ENCODE assay signal across 9 mouse cellular contexts in genomic region chr11:53521120-53521820, GRCm38 (mm10). TPM values are rescaled to one million over a fixed set of nuclear protein-coding genes. Genes with fewer than 3 reads are reported as not detected.
DNase-seq lines count a peak whose midpoint lies in the region; ATAC-seq lines count a peak whose summit lies in the region.
"Had no signal": no experiment of that assay in that cellular context is flagged by ENCODE, and none has a peak within 500 bp of the region (broad histone marks: within the 10 kb centered on the region; RNA-seq: fewer than 3 reads in every experiment).

No protein-coding gene starts in this region.

- H3K27ac ChIP-seq in heart, embryonic 11.5 days (ENCODE audit: low read depth, low read length) = 0 out of 2 replicates have a peak overlapping the region, but pooled peaks have one; percentile 8
- 0 out of 2 replicates have a peak overlapping the region, but pooled peaks have one; percentile 2 for H3K27ac ChIP-seq in forebrain, embryonic 10.5 days
- peak overlapping the region; percentile 84 for H3K27ac ChIP-seq in limb, embryonic 12.5 days
- H3K27ac ChIP-seq in neural tube, embryonic 15.5 days (replicated peaks) = peak overlapping the region; percentile 81

- H3K9me3 ChIP-seq in heart, embryonic 11.5 days (replicated peaks; ENCODE audit: control insufficient read depth, low read length) = no peaks in the 10 kb centered on the region
- no peaks in the 10 kb centered on the region for H3K9me3 ChIP-seq in forebrain, embryonic 10.5 days
- no peaks in the 10 kb centered on the region for H3K9me3 ChIP-seq in limb, embryonic 12.5 days
- H3K9me3 ChIP-seq in neural tube, embryonic 15.5 days (replicated peaks) = no peaks in the 10 kb centered on the region

- H3K36me3 ChIP-seq in heart, embryonic 11.5 days (ENCODE audit: control insufficient read depth, insufficient read depth, low read length) = no peaks in the 10 kb centered on the region
- H3K36me3 ChIP-seq in forebrain, embryonic 10.5 days (replicated peaks) = no peaks in the 10 kb centered on the region
- H3K36me3 ChIP-seq in limb, embryonic 12.5 days = 0 out of 2 replicates have a peak, but pooled peaks cover 3% of the 10 kb centered on the region
- H3K36me3 ChIP-seq in neural tube, embryonic 15.5 days = no peaks in the 10 kb centered on the region

- H3K27me3 ChIP-seq in heart, embryonic 11.5 days (ENCODE audit: control insufficient read depth, insufficient read depth, low read length) = no peaks in the 10 kb centered on the region
- peaks cover 23% of the 10 kb centered on the region for H3K27me3 ChIP-seq in forebrain, embryonic 10.5 days (ENCODE audit: poor library complexity, severe bottlenecking)
- no peaks in the 10 kb centered on the region for H3K27me3 ChIP-seq in limb, embryonic 12.5 days
- no peaks in the 10 kb centered on the region for H3K27me3 ChIP-seq in neural tube, embryonic 15.5 days (replicated peaks)

- H3K4me3 ChIP-seq in heart, embryonic 11.5 days (ENCODE audit: low read depth, low read length) = peak overlapping the region; percentile 81
- H3K4me3 ChIP-seq in forebrain, embryonic 10.5 days = peak overlapping the region; percentile 94
- H3K4me3 ChIP-seq in limb, embryonic 12.5 days (replicated peaks) = peak overlapping the region; percentile 91
- H3K4me3 ChIP-seq in neural tube, embryonic 15.5 days (replicated peaks) = peak overlapping the region; percentile 78

- no peak for ATAC-seq in heart, embryonic 11.5 days (replicated peaks; ENCODE audit: insufficient number of reproducible peaks, low FRiP score, low TSS enrichment)
- no peak for ATAC-seq in limb, embryonic 12.5 days (ENCODE audit: insufficient number of reproducible peaks, insufficient read depth, low FRiP score, low TSS enrichment, low read depth)
- ATAC-seq in neural tube, embryonic 15.5 days (ENCODE audit: low FRiP score) = no peak
- no peak for ATAC-seq in granulocyte monocyte progenitor cell, adult 5-6 weeks (replicated peaks; ENCODE audit: poor library complexity, severe bottlenecking)

- 30% methylated on average over 16 of the region's 16 CpGs for WGBS in heart, embryonic 11.5 days (ENCODE audit: insufficient replicate concordance)
- 65% methylated on average over 16 of the region's 16 CpGs for WGBS in forebrain, embryonic 10.5 days
- WGBS in limb, embryonic 12.5 days = 44% methylated on average over 16 of the region's 16 CpGs
- WGBS in neural tube, embryonic 15.5 days = 36% methylated on average over 16 of the region's 16 CpGs

- H3K4me1 ChIP-seq in heart, embryonic 11.5 days (ENCODE audit: control insufficient read depth, insufficient read depth, low read length) = peaks cover 47% of the 10 kb centered on the region
- peaks cover 78% of the 10 kb centered on the region for H3K4me1 ChIP-seq in forebrain, embryonic 10.5 days
- H3K4me1 ChIP-seq in limb, embryonic 12.5 days (replicated peaks) = peaks cover 68% of the 10 kb centered on the region
- peaks cover 45% of the 10 kb centered on the region for H3K4me1 ChIP-seq in neural tube, embryonic 15.5 days

- H3K4me2 ChIP-seq in heart, embryonic 11.5 days = peak overlapping the region; percentile 84
- H3K4me2 ChIP-seq in limb, embryonic 12.5 days = peak overlapping the region; percentile 82
- peak overlapping the region; percentile 87 for H3K4me2 ChIP-seq in neural tube, embryonic 15.5 days

- DNase-seq in heart, adult 9 months (ENCODE audit: low spot score in 2 of 2) = no peak
- peak; percentile 49 for DNase-seq in MN1 (ENCODE audit: low spot score)
- DNase-seq in forebrain, embryonic 10.5 days (ENCODE audit: extremely low spot score, low spot score) = no peak
- DNase-seq in embryo, embryonic 10.5 days (ENCODE audit: low spot score) = no peak

- peak overlapping the region; percentile 39; the same call in 1 of the 2 replicates for H3K9ac ChIP-seq in heart, embryonic 11.5 days (ENCODE audit: low read depth, low read length)
- peak overlapping the region; percentile 19 for H3K9ac ChIP-seq in limb, embryonic 12.5 days (replicated peaks)
- H3K9ac ChIP-seq in neural tube, embryonic 15.5 days (replicated peaks) = peak overlapping the region; percentile 88; the same call in 1 of the 2 replicates

RNA-seq across cellular contexts. Expression of gene Sept8, which starts 2.2 kb away (rescaled TPM):
- 18.8 and 21.4 TPM in 2 replicates for polyA plus RNA-seq in heart, embryonic 11.5 days (2014; fragmentation: Nextera tagmentation; extraction: Ambion mirVana)
- 22.7 and 22.9 TPM in 2 replicates for polyA plus RNA-seq in forebrain, embryonic 10.5 days (2016; fragmentation: Nextera tagmentation; extraction: Ambion mirVana)
- polyA plus RNA-seq in limb, embryonic 12.5 days (2016; fragmentation: Nextera tagmentation; extraction: Ambion mirVana) = 36.7 and 41.8 TPM in 2 replicates
- polyA plus RNA-seq in neural tube, embryonic 15.5 days (2015; fragmentation: Nextera tagmentation; extraction: Ambion mirVana) = 23.3 and 26.2 TPM in 2 replicates
- total RNA-seq in granulocyte monocyte progenitor cell, adult 5-6 weeks (2014; fragmentation: Nextera tagmentation) = 4.4 and 4.9 TPM in 2 replicates
- total RNA-seq in granulocyte monocyte progenitor cell, adult 5-6 weeks (2017) = 4.4 and 5.7 TPM in 2 replicates

RNA-seq across cellular contexts. Expression of gene Sowaha, which starts 41.2 kb away (rescaled TPM):
- polyA plus RNA-seq in heart, embryonic 11.5 days (2014; fragmentation: Nextera tagmentation; extraction: Ambion mirVana) = 0.41 and 0.73 TPM in 2 replicates
- polyA plus RNA-seq in forebrain, embryonic 10.5 days (2016; fragmentation: Nextera tagmentation; extraction: Ambion mirVana) = 0.46 and 0.97 TPM in 2 replicates
- polyA plus RNA-seq in limb, embryonic 12.5 days (2016; fragmentation: Nextera tagmentation; extraction: Ambion mirVana) = 0.24 and 0.32 TPM in 2 replicates
- polyA plus RNA-seq in neural tube, embryonic 15.5 days (2015; fragmentation: Nextera tagmentation; extraction: Ambion mirVana) = 1.4 and 1.6 TPM in 2 replicates
- not detected in 2 replicates for total RNA-seq in granulocyte monocyte progenitor cell, adult 5-6 weeks (2014; fragmentation: Nextera tagmentation)
- not detected in 2 replicates for total RNA-seq in granulocyte monocyte progenitor cell, adult 5-6 weeks (2017)

RNA-seq across cellular contexts. Expression of gene Gm9945, which starts 41.3 kb away (rescaled TPM):
- polyA plus RNA-seq in heart, embryonic 11.5 days (2014; fragmentation: Nextera tagmentation; extraction: Ambion mirVana) = 0.29 TPM in 1 of 2 replicates, not detected in the other
- 0.30 TPM in 1 of 2 replicates, not detected in the other for polyA plus RNA-seq in forebrain, embryonic 10.5 days (2016; fragmentation: Nextera tagmentation; extraction: Ambion mirVana)
- polyA plus RNA-seq in limb, embryonic 12.5 days (2016; fragmentation: Nextera tagmentation; extraction: Ambion mirVana) = not detected in 2 replicates
- 0.27 TPM in 1 of 2 replicates, not detected in the other for polyA plus RNA-seq in neural tube, embryonic 15.5 days (2015; fragmentation: Nextera tagmentation; extraction: Ambion mirVana)
- total RNA-seq in granulocyte monocyte progenitor cell, adult 5-6 weeks (2014; fragmentation: Nextera tagmentation) = not detected in 2 replicates
- not detected in 2 replicates for total RNA-seq in granulocyte monocyte progenitor cell, adult 5-6 weeks (2017)
- total RNA-seq: ES-E14 had no signal

RNA-seq across cellular contexts. Expression of gene Kif3a, which starts 45.9 kb away (rescaled TPM):
- 31.9 and 38.6 TPM in 2 replicates for polyA plus RNA-seq in heart, embryonic 11.5 days (2014; fragmentation: Nextera tagmentation; extraction: Ambion mirVana)
- polyA plus RNA-seq in forebrain, embryonic 10.5 days (2016; fragmentation: Nextera tagmentation; extraction: Ambion mirVana) = 78.4 and 82.2 TPM in 2 replicates
- 80.7 and 84.6 TPM in 2 replicates for polyA plus RNA-seq in limb, embryonic 12.5 days (2016; fragmentation: Nextera tagmentation; extraction: Ambion mirVana)
- polyA plus RNA-seq in neural tube, embryonic 15.5 days (2015; fragmentation: Nextera tagmentation; extraction: Ambion mirVana) = 275 and 338 TPM in 2 replicates
- 7.5 and 11.8 TPM in 2 replicates for total RNA-seq in granulocyte monocyte progenitor cell, adult 5-6 weeks (2014; fragmentation: Nextera tagmentation)
- total RNA-seq in granulocyte monocyte progenitor cell, adult 5-6 weeks (2017) = 2.4 and 5.7 TPM in 2 replicates

RNA-seq across cellular contexts. Expression of gene Gm9837, which starts 51.0 kb away (rescaled TPM):
- polyA plus RNA-seq in heart, embryonic 11.5 days (2014; fragmentation: Nextera tagmentation; extraction: Ambion mirVana) = not detected in 2 replicates
- polyA plus RNA-seq in forebrain, embryonic 10.5 days (2016; fragmentation: Nextera tagmentation; extraction: Ambion mirVana) = not detected in 2 replicates
- polyA plus RNA-seq in limb, embryonic 12.5 days (2016; fragmentation: Nextera tagmentation; extraction: Ambion mirVana) = not detected in 2 replicates
- not detected in 2 replicates for polyA plus RNA-seq in neural tube, embryonic 15.5 days (2015; fragmentation: Nextera tagmentation; extraction: Ambion mirVana)
- total RNA-seq in granulocyte monocyte progenitor cell, adult 5-6 weeks (2014; fragmentation: Nextera tagmentation) = not detected in 2 replicates
- total RNA-seq in granulocyte monocyte progenitor cell, adult 5-6 weeks (2017) = not detected in 2 replicates
- total RNA-seq: ES-E14 had no signal

Comparison
In these comparisons a context has a peak if more than half of its experiments do, and no peak if none do; other contexts are left out.
1. H3K27ac ChIP-seq: peak in every context shown above with its lines; median percentile 84 in limb, embryonic 12.5 days; 81 in neural tube, embryonic 15.5 days; 8 in heart, embryonic 11.5 days; 2 in forebrain, embryonic 10.5 days.
2. H3K9ac ChIP-seq: peak in every context shown above with its lines; median percentile 88 in neural tube, embryonic 15.5 days; 39 in heart, embryonic 11.5 days; 19 in limb, embryonic 12.5 days.